Comparison of ENCODE assay signal across 16 mouse cellular contexts in genomic region chr7:38140324-38140723, GRCm38 (mm10). TPM values are rescaled to one million over a fixed set of nuclear protein-coding genes. Genes with fewer than 3 reads are reported as not detected.
DNase-seq lines count a peak whose midpoint lies in the region; TF ChIP-seq lines count a peak whose summit lies in the region.
"Had no signal": no experiment of that assay in that cellular context is flagged by ENCODE, and none has a peak within 500 bp of the region (broad histone marks: within the 10 kb centered on the region; RNA-seq: fewer than 3 reads in every experiment).

No protein-coding gene starts in this region.

- no peak for TF ChIP-seq POLR2A in heart, adult 2 months (IDR thresholded peaks at IDR 0.05; ENCODE audit: insufficient read depth, low read depth, low read length)

- no peak overlapping the region for H3K27ac ChIP-seq in heart, adult 2 months
- H3K27ac ChIP-seq: gastrocnemius, adult 2 months; heart, embryonic 10.5 days; intestine, embryonic 15.5 days; midbrain, embryonic 13.5 days; neural tube, embryonic 13.5 days had no signal

- no peaks in the 10 kb centered on the region for H3K4me1 ChIP-seq in heart, adult 2 months (ENCODE audit: control insufficient read depth, insufficient read depth, low read length)
- H3K4me1 ChIP-seq: intestine, embryonic 15.5 days; midbrain, embryonic 13.5 days; neural tube, embryonic 13.5 days had no signal

- H3K36me3 ChIP-seq in heart, adult 2 months (ENCODE audit: control insufficient read depth, insufficient read depth, low read length): no peaks in the 10 kb centered on the region
- H3K36me3 ChIP-seq: heart, embryonic 10.5 days; intestine, embryonic 15.5 days; midbrain, embryonic 13.5 days; neural tube, embryonic 13.5 days had no signal

- no peaks in the 10 kb centered on the region for H3K27me3 ChIP-seq in heart, adult 2 months (ENCODE audit: control insufficient read depth, insufficient read depth, low read length)
- H3K27me3 ChIP-seq: intestine, embryonic 15.5 days; midbrain, embryonic 13.5 days; neural tube, embryonic 13.5 days had no signal

- H3K79me2 ChIP-seq in heart, adult 2 months (replicated peaks; ENCODE audit: control insufficient read depth, insufficient read depth, low read length): no peaks in the 10 kb centered on the region

- TF ChIP-seq EP300 in heart, adult 2 months (IDR thresholded peaks at IDR 0.05; ENCODE audit: insufficient read depth, low read depth, low read length): no peak

- peak; percentile 25 for DNase-seq in left cerebral cortex, adult 11 months (ENCODE audit: low spot score)
- DNase-seq in left cerebral cortex, postnatal 4 days: no peak
- peak; percentile 54 for DNase-seq in layer of hippocampus, adult 11-12 months (ENCODE audit: low spot score)
- DNase-seq in left cerebral cortex, adult 9 months (ENCODE audit: low spot score in 2 of 2): peak; percentile 42 to 75
- DNase-seq in right cerebral cortex, postnatal 25 days: peak; percentile 61
- DNase-seq in heart, adult 2 months: no peak
- DNase-seq in lung, postnatal 10 days: no peak
- no peak for DNase-seq in cerebellum, postnatal 4 days (ENCODE audit: low spot score in 2 of 2)
- DNase-seq: adrenal gland, postnatal 25 days; cerebellum, adult 11 months; gastrocnemius, adult 2 months; kidney, postnatal 14 days had no signal

- H3K4me3 ChIP-seq in heart, adult 2 months: no peak overlapping the region
- H3K4me3 ChIP-seq: gastrocnemius, adult 2 months; heart, embryonic 10.5 days; intestine, embryonic 15.5 days; midbrain, embryonic 13.5 days; neural tube, embryonic 13.5 days had no signal

- intact Hi-C loops in left cerebral cortex, postnatal 4 days (cut with DNase I): loop anchor here (5.0 kb wide), 1 partner anchor 68 kb away; no protein-coding TSS in a partner anchor
- intact Hi-C loops in heart, adult 2 months (cut with DNase I): loop anchor here (10.0 kb wide), 1 partner anchor 766 kb away; no protein-coding TSS in a partner anchor

- no peak for TF ChIP-seq CTCF in heart, adult 2 months (IDR thresholded peaks at IDR 0.05)

- no peak overlapping the region for H3K9ac ChIP-seq in heart, adult 2 months (ENCODE audit: low read depth, low read length)
- H3K9ac ChIP-seq: intestine, embryonic 15.5 days; midbrain, embryonic 13.5 days; neural tube, embryonic 13.5 days had no signal

- WGBS in heart, adult 2 months: 48% methylated on average over 9 of the region's 9 CpGs

RNA-seq across cellular contexts. Expression of gene Ccne1, which starts 33.0 kb away (rescaled TPM):
- total RNA-seq in left cerebral cortex, postnatal 4 days (2021): 1 to 10 TPM; 8.7 to 8.8 TPM
- total RNA-seq in heart, adult 2 months (2021): 1 to 10 TPM in 1 of 2 experiments, under 1 TPM in 1; 0.91 to 1.3 TPM
- 0.90 and 1.3 TPM in 2 replicates for polyA plus RNA-seq in heart, adult 2 months (2012; rRNA removed)

RNA-seq across cellular contexts. Expression of gene 1600014C10Rik, which starts 42.7 kb away (rescaled TPM):
- 10 to 100 TPM; 15.5 to 16.5 TPM for total RNA-seq in left cerebral cortex, postnatal 4 days (2021)
- 10 to 100 TPM; 31.6 to 32.0 TPM for total RNA-seq in heart, adult 2 months (2021)
- polyA plus RNA-seq in heart, adult 2 months (2012; rRNA removed): 29.3 and 50.6 TPM in 2 replicates

Comparison
In these comparisons a context has a peak if more than half of its experiments do, and no peak if none do; other contexts are left out.
1. DNase-seq: peak in left cerebral cortex, adult 11 months (single experiment), layer of hippocampus, adult 11-12 months (single experiment), left cerebral cortex, adult 9 months (2 of 2) and right cerebral cortex, postnatal 25 days (single experiment); none in left cerebral cortex, postnatal 4 days (single experiment), heart, adult 2 months (0 of 2), lung, postnatal 10 days (single experiment) and cerebellum, postnatal 4 days (0 of 2).
2. RNA of gene Ccne1, which starts 33.0 kb away (total RNA-seq): 8.7 to 8.8 TPM in left cerebral cortex, postnatal 4 days; 0.91 to 1.3 TPM in heart, adult 2 months; every median in the first group is over 4 times any median in the second.